Mouse (Mus musculus): ENCODE measurements around the gene Ern1. TPM values are rescaled to one million over a fixed set of nuclear protein-coding genes. Genes with fewer than 3 reads are reported as not detected.
A peak's percentile ranks its signal among the peaks of the same experiment; 100 is the strongest.

Gene Ern1
- polyA plus RNA-seq, 1 experiment from 2014 or later: 4.8 TPM

DNA sequence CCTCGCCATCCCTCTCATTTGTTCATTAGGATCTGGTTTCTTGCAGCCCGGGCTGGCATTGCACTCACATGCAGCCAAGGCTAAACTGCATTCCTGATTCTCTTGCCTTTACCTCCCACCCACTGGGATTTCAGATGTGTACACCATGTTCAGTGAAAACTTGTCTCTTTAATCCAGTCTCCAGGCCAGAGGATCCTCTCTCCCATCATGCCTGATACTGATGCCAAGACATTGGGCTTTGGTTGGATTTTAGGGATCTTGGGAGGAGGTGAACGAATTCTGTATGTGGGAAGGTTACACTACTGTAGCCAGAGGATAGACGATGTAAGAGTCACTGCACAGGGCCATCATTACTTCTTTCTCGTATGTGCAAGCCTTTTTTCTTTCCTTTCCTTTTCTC is 62.5 kb downstream of the Ern1 start:
- Histone ChIP-seq H3K4me1 (ENCODE audit: control insufficient read depth, insufficient read depth, low read length) (no peaks in the 10 kb centered on the region), H3K27ac (ENCODE audit: low read length) (no peak overlapping the region), H3K36me3 (ENCODE audit: control insufficient read depth, insufficient read depth, low read length) (0 out of 2 replicates have a peak, but pooled peaks cover 2% of the 10 kb centered on the region), H3K27me3 (ENCODE audit: control insufficient read depth, insufficient read depth, low read depth, low read length) (no peaks in the 10 kb centered on the region), H3K4me3 (ENCODE audit: low read depth, low read length) (no peak overlapping the region), H3K4me2 (ENCODE audit: low read length) (no peak overlapping the region), H3K9me3 (replicated peaks; ENCODE audit: control insufficient read depth, low read length, poor library complexity, severe bottlenecking) (no peaks in the 10 kb centered on the region), H3K9ac (ENCODE audit: low read depth, low read length) (no peak overlapping the region)
- 90% methylated on average over 5 of the region's 5 CpGs for WGBS
- ATAC-seq: no peak

DNA sequence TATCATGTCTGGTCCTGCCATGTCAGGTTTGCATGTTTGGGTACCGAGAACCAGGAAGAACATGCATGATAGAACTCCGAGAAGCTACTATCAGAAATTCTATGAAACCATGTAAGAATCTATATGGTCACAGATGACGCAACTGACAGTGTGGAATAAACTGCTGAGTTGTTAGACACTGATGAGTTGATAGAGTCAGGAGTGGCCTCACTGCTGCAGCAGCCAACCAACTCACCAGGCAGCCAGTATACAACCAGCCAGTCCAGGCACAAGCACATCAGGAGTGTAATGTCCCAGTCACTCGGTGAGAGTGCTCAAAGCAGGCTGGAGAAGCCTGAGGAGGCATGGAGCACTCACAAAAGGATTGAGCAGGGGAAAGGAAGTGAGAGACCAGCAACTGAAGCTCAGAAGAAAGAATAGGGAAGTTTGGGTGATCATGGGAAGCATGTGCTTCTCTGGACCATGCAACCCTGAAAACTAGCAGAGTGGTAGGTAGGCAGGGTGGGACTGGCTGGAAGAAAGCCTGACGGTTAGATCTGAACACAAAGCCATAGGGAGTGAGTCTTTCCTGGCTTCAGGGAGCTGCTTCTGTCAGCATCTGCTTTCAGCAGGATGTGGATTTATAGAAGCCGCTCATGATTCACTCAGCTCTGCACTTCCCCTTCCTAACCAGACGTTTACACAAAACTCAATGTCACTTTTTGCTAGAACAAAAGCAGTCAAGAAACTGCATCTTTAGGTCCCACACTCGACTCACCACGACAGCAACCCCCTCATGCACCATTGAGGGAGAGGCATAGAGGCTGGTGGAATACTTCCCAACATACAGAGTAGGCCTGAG is 68.2 kb downstream of the Ern1 start:
- Histone ChIP-seq H3K9me3 (replicated peaks; ENCODE audit: control insufficient read depth, low read length, poor library complexity, severe bottlenecking) (no peaks in the 10 kb centered on the region), H3K9ac (ENCODE audit: low read depth, low read length) (no peak overlapping the region), H3K27me3 (ENCODE audit: control insufficient read depth, insufficient read depth, low read depth, low read length) (no peaks in the 10 kb centered on the region), H3K4me1 (ENCODE audit: control insufficient read depth, insufficient read depth, low read length) (no peaks in the 10 kb centered on the region), H3K36me3 (ENCODE audit: control insufficient read depth, insufficient read depth, low read length) (no peaks in the 10 kb centered on the region; the same call in 1 of the 2 replicates), H3K4me3 (ENCODE audit: low read depth, low read length) (no peak overlapping the region), H3K27ac (ENCODE audit: low read length) (no peak overlapping the region), H3K4me2 (ENCODE audit: low read length) (no peak overlapping the region)
- WGBS: 84% methylated on average over 9 of the region's 9 CpGs
- ATAC-seq: no peak

DNA sequence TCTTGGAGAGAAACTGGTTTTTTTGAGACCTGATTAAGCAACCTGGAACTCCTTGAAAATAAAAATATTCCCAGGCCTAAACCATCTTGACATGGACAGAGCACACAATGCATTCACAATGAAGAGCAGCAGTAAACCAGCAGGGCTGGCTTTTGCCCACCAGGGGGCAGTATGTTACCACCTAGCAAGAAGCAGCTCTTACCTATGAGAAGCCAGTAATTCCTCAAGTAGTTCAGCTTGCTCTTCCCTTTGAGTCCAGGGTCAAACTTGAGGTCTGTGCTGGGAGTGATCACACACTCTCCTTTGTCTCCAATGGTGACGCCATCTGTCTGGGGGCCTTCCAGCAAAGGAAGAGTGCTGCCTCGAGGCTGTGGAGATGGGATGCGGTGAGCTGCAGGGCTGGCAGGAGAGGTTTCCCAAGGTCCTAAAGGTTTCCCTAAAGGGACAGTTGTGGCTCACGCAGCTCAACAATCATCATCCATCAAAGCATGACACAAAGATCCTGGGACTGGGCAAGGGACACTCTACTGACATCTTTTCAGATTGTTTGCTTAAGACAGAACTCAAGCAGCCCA is 68.9 kb downstream of the Ern1 start:
- H3K9ac ChIP-seq (ENCODE audit: low read depth, low read length): no peak overlapping the region
- no peaks in the 10 kb centered on the region for H3K27me3 ChIP-seq (ENCODE audit: control insufficient read depth, insufficient read depth, low read depth, low read length)
- no peak overlapping the region for H3K27ac ChIP-seq (ENCODE audit: low read length)
- no peaks in the 10 kb centered on the region for H3K4me1 ChIP-seq (ENCODE audit: control insufficient read depth, insufficient read depth, low read length)
- peak; percentile 67; the same call in 1 of the 2 replicates for ATAC-seq
- H3K9me3 ChIP-seq (replicated peaks; ENCODE audit: control insufficient read depth, low read length, poor library complexity, severe bottlenecking): no peaks in the 10 kb centered on the region
- H3K4me3 ChIP-seq (ENCODE audit: low read depth, low read length): no peak overlapping the region
- no peaks in the 10 kb centered on the region; the same call in 1 of the 2 replicates for H3K36me3 ChIP-seq (ENCODE audit: control insufficient read depth, insufficient read depth, low read length)
- no peak overlapping the region for H3K4me2 ChIP-seq (ENCODE audit: low read length)
- WGBS: 48% methylated on average over 4 of the region's 4 CpGs

DNA sequence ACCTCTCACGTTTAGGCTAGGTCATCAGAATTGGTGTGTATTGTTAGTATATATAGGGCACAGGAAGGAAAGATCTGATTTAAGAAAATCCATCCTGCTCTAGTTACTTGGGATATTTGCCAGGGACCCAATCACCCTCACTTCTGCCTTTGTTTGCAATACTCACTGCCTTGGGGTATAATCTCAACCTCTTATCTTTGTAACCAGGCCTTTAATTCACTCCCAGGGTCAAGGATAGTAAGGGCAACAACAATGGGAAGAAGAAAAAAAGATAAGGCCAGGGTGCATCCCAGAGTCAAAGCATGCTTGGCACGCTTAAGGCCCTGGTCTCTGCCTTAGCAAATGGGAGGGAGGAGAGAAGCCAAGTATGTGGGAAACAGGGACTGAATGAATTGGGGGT is 69.8 kb downstream of the Ern1 start:
- H3K9ac ChIP-seq (ENCODE audit: low read depth, low read length): no peak overlapping the region
- WGBS: 91% methylated on average over 2 of the region's 2 CpGs
- no peak overlapping the region for H3K4me3 ChIP-seq (ENCODE audit: low read depth, low read length)
- no peak overlapping the region for H3K4me2 ChIP-seq (ENCODE audit: low read length)
- no peaks in the 10 kb centered on the region for H3K9me3 ChIP-seq (replicated peaks; ENCODE audit: control insufficient read depth, low read length, poor library complexity, severe bottlenecking)
- no peak for ATAC-seq
- no peaks in the 10 kb centered on the region for H3K27me3 ChIP-seq (ENCODE audit: control insufficient read depth, insufficient read depth, low read depth, low read length)
- no peak overlapping the region for H3K27ac ChIP-seq (ENCODE audit: low read length)
- H3K36me3 ChIP-seq (ENCODE audit: control insufficient read depth, insufficient read depth, low read length): peaks cover 3% of the 10 kb centered on the region; the same call in 1 of the 2 replicates
- no peaks in the 10 kb centered on the region for H3K4me1 ChIP-seq (ENCODE audit: control insufficient read depth, insufficient read depth, low read length)

DNA sequence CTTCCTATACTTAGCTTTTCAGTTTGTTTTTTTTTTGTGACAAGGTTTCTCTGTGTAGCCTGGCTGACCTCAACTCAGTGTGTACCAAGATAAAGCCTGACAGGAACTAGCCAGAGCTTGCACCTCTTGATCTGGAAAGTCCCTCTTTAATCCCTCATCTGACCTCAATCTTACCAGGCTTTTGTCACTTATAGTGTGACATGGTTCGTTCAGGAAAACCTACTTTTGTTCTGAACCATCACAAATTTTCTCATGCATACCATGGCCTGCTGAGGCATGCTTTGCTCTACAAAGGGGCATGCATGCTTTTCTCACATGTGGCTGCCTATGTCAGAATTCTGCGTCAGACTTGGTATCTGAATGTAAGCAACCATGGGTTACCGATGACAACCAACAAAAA is 71.3 kb downstream of the Ern1 start:
- Histone ChIP-seq H3K4me3 (ENCODE audit: low read depth, low read length) (no peak overlapping the region), H3K9ac (ENCODE audit: low read depth, low read length) (no peak overlapping the region), H3K27me3 (ENCODE audit: control insufficient read depth, insufficient read depth, low read depth, low read length) (no peaks in the 10 kb centered on the region), H3K4me2 (ENCODE audit: low read length) (no peak overlapping the region), H3K9me3 (replicated peaks; ENCODE audit: control insufficient read depth, low read length, poor library complexity, severe bottlenecking) (no peaks in the 10 kb centered on the region), H3K27ac (ENCODE audit: low read length) (no peak overlapping the region), H3K4me1 (ENCODE audit: control insufficient read depth, insufficient read depth, low read length) (no peaks in the 10 kb centered on the region), H3K36me3 (ENCODE audit: control insufficient read depth, insufficient read depth, low read length) (peaks cover 3% of the 10 kb centered on the region)
- WGBS: 62% methylated on average over 3 of the region's 3 CpGs
- ATAC-seq: no peak

DNA sequence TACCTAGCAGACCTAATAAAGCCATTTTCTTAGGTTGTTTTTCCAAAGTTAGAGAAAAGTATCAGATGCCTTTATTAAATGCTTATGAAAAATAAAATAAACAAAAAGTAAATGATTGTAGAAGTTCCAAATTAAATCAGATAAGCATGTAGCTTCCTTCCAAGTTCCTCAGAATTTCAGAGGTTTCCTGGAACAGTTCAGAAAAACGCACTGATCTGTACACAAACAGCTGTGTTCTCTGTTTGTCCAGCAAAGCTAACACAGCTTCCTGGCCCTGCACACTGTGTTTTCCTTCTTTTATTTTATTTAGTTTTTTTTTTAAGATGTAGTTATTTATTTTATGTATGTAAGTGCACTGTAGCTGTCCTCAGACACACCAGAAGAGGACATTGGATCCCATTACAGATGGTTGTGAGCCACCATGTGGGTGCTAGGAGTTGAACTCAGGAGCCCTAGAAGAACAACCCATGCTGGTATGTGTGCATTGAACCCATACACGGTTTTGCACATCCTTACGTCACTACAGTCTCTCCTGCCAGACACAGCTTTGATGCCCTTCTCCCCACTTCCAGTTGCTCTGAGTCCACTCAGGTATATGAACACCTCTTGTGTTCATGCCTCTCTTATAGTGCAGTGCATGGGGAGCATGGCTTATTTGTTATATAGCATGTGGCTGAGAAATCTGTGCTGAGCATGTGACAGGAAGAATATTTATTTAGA is 74.9 kb downstream of the Ern1 start:
- H3K27me3 ChIP-seq (ENCODE audit: control insufficient read depth, insufficient read depth, low read depth, low read length): no peaks in the 10 kb centered on the region
- no peak overlapping the region for H3K9ac ChIP-seq (ENCODE audit: low read depth, low read length)
- no peak overlapping the region for H3K4me2 ChIP-seq (ENCODE audit: low read length)
- 92% methylated on average over 3 of the region's 3 CpGs for WGBS
- no peaks in the 10 kb centered on the region for H3K9me3 ChIP-seq (replicated peaks; ENCODE audit: control insufficient read depth, low read length, poor library complexity, severe bottlenecking)
- H3K4me1 ChIP-seq (ENCODE audit: control insufficient read depth, insufficient read depth, low read length): no peaks in the 10 kb centered on the region
- ATAC-seq: no peak
- peaks cover 3% of the 10 kb centered on the region; the same call in 1 of the 2 replicates for H3K36me3 ChIP-seq (ENCODE audit: control insufficient read depth, insufficient read depth, low read length)
- no peak overlapping the region for H3K27ac ChIP-seq (ENCODE audit: low read length)
- no peak overlapping the region for H3K4me3 ChIP-seq (ENCODE audit: low read depth, low read length)

DNA sequence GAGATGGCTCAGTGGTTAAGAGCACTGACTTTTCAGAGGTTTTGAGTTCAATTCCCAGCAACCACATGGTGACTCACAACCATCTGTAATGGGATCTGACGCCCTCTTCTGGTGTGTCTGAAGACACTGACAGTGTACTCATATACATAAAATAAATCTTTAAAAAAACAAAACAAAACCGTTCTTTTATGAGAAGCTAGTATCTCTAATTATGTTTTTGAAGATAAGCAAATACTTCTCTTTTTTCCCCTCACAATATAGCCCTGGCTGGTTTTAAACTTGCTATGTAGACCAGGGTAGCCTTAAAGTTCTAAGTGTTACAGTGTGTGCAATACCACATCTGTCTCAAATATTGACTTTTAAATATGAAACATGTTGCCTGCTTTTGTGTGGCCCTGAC is 76.5 kb downstream of the Ern1 start:
- H3K9me3 ChIP-seq (replicated peaks; ENCODE audit: control insufficient read depth, low read length, poor library complexity, severe bottlenecking): no peaks in the 10 kb centered on the region
- H3K27ac ChIP-seq (ENCODE audit: low read length): no peak overlapping the region
- no peak overlapping the region for H3K4me2 ChIP-seq (ENCODE audit: low read length)
- H3K36me3 ChIP-seq (ENCODE audit: control insufficient read depth, insufficient read depth, low read length): peaks cover 8% of the 10 kb centered on the region
- no peak overlapping the region for H3K9ac ChIP-seq (ENCODE audit: low read depth, low read length)
- H3K4me3 ChIP-seq (ENCODE audit: low read depth, low read length): no peak overlapping the region
- no peaks in the 10 kb centered on the region for H3K4me1 ChIP-seq (ENCODE audit: control insufficient read depth, insufficient read depth, low read length)
- ATAC-seq: no peak
- 85% methylated on average over 2 of the region's 2 CpGs for WGBS
- H3K27me3 ChIP-seq (ENCODE audit: control insufficient read depth, insufficient read depth, low read depth, low read length): no peaks in the 10 kb centered on the region

DNA sequence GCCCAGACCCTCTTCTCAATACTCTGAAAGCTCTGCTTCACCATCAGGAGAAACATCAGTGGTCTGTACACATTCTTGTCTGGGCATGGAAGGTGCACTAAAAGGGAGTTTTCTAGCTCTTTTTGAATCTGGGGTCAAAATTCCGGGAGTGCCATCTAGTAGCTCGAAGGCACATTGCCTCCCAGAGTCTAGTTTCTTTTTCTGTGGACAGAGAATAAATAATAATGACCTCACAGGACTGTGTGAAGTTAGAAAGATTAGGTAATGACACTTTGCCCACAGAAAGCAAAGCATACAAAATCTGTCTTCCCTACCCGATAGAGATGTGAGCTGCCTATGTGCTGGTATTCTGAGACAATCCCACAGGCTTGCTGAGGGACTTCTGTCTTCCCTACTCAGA is 77.1 kb downstream of the Ern1 start:
- WGBS: 89% methylated on average over 3 of the region's 3 CpGs
- ATAC-seq: no peak
- H3K4me3 ChIP-seq (ENCODE audit: low read depth, low read length): no peak overlapping the region
- no peaks in the 10 kb centered on the region for H3K27me3 ChIP-seq (ENCODE audit: control insufficient read depth, insufficient read depth, low read depth, low read length)
- no peak overlapping the region for H3K27ac ChIP-seq (ENCODE audit: low read length)
- H3K36me3 ChIP-seq (ENCODE audit: control insufficient read depth, insufficient read depth, low read length): peaks cover 8% of the 10 kb centered on the region
- H3K9me3 ChIP-seq (replicated peaks; ENCODE audit: control insufficient read depth, low read length, poor library complexity, severe bottlenecking): no peaks in the 10 kb centered on the region
- H3K9ac ChIP-seq (ENCODE audit: low read depth, low read length): no peak overlapping the region
- H3K4me1 ChIP-seq (ENCODE audit: control insufficient read depth, insufficient read depth, low read length): no peaks in the 10 kb centered on the region
- no peak overlapping the region for H3K4me2 ChIP-seq (ENCODE audit: low read length)

DNA sequence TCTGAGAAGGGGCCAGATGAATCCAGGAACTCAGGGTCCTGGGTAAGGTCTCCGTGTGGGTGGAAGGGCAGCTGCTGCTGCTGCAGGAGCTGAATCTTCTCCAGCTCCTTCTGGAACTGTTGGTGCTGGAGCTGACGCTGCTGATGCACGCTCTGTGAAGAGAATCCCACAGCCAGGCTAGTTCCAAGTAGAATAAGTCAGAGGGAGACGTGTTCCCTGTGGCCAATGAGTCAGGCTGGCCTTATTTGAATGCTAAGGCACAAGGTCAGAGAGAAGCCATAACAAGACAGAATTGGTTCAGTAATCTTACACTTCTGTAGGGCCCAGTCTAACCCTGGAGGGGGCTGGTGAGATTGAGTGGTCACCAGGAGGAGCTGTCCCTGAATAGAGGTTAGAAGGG is 77.6 kb downstream of the Ern1 start:
- Histone ChIP-seq H3K9ac (ENCODE audit: low read depth, low read length) (no peak overlapping the region), H3K36me3 (ENCODE audit: control insufficient read depth, insufficient read depth, low read length) (peaks cover 8% of the 10 kb centered on the region), H3K27ac (ENCODE audit: low read length) (no peak overlapping the region), H3K4me2 (ENCODE audit: low read length) (no peak overlapping the region), H3K9me3 (replicated peaks; ENCODE audit: control insufficient read depth, low read length, poor library complexity, severe bottlenecking) (no peaks in the 10 kb centered on the region), H3K4me1 (ENCODE audit: control insufficient read depth, insufficient read depth, low read length) (no peaks in the 10 kb centered on the region), H3K4me3 (ENCODE audit: low read depth, low read length) (no peak overlapping the region), H3K27me3 (ENCODE audit: control insufficient read depth, insufficient read depth, low read depth, low read length) (no peaks in the 10 kb centered on the region)
- WGBS: 84% methylated on average over 4 of the region's 4 CpGs
- no peak for ATAC-seq

Data from midbrain, embryonic 16.5 days (tissue).